In the genomic region with DNA sequence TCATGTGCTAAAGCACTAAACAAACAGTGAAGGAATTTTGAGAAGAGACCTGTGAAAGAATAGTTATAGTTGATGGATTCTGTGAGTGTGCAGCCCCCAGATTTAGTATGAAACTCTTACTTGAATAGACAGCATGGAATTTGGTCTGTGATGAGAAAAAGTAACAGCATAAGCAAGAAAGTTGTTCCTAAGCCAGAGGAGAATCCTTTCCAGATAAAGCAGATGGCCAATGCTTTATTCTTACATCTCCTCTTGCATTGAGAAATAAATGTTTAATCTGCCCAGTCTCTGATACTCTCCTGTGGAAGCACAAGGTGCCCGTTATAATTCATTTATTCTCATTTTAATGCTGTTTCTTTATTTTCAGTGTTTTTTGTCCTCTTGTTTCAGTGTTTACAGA, we compare ENCODE assay signal across 16 mouse cellular contexts.
"Had no signal": no experiment of that assay in that cellular context is flagged by ENCODE, and none has a peak within 500 bp of the region (broad histone marks: within the 10 kb centered on the region; RNA-seq: fewer than 3 reads in every experiment).

No protein-coding gene starts in this region.

- DNase-seq: liver, postnatal 0 days; lung, adult 2 months; lung, postnatal 14 days; lung, postnatal 36 days; right cerebral cortex, postnatal 14 days; thymus, adult 2 months; thymus, postnatal 25 days; thymus, postnatal 4 days had no signal

- H3K4me1 ChIP-seq: lung, embryonic 15.5 days; megakaryocyte, embryonic 14.5 days; midbrain, embryonic 13.5 days; midbrain, embryonic 15.5 days; neural tube, embryonic 12.5 days had no signal

- H3K27ac ChIP-seq: lung, embryonic 15.5 days; macrophage; midbrain, embryonic 13.5 days; midbrain, embryonic 15.5 days; neural tube, embryonic 12.5 days had no signal

- H3K36me3 ChIP-seq: lung, embryonic 15.5 days; midbrain, embryonic 13.5 days; midbrain, embryonic 15.5 days; neural tube, embryonic 12.5 days had no signal

- H3K9me3 ChIP-seq: lung, embryonic 15.5 days; megakaryocyte, embryonic 14.5 days; midbrain, embryonic 13.5 days; midbrain, embryonic 15.5 days; neural tube, embryonic 12.5 days had no signal

- H3K27me3 ChIP-seq: lung, embryonic 15.5 days; megakaryocyte, embryonic 14.5 days; midbrain, embryonic 13.5 days; midbrain, embryonic 15.5 days; neural tube, embryonic 12.5 days had no signal

- H3K9ac ChIP-seq: liver, postnatal 0 days; lung, embryonic 15.5 days; midbrain, embryonic 13.5 days; midbrain, embryonic 15.5 days; neural tube, embryonic 12.5 days had no signal

- ATAC-seq: liver, postnatal 0 days; lung, postnatal 0 days; midbrain, embryonic 13.5 days; midbrain, embryonic 15.5 days had no signal

- H3K4me2 ChIP-seq: lung, embryonic 15.5 days; midbrain, embryonic 11.5 days; midbrain, embryonic 13.5 days; midbrain, embryonic 15.5 days; neural tube, embryonic 12.5 days had no signal

- H3K4me3 ChIP-seq: lung, embryonic 15.5 days; megakaryocyte, embryonic 14.5 days; midbrain, embryonic 13.5 days; midbrain, embryonic 15.5 days; neural tube, embryonic 12.5 days had no signal
